Mouse (Mus musculus) fat pad, adult 2 months (tissue): Measurements from ENCODE around the gene Fam214b.

Experiments used
- DNase-seq: peaks from one replicate; pipeline ENCODE4 v3.0.0-alpha.2; 2011; ENCODE audit warnings: low read depth, low spot score; ENCODE audit errors: extremely low read depth

Gene Fam214b

GRCm38 (mm10) chr4:43045659-43046302 lies at the start of gene Fam214b:
TSS of gene Fam214b (minus strand) at chr4:43046220.
- peak; percentile 73 for DNase-seq

DNA sequence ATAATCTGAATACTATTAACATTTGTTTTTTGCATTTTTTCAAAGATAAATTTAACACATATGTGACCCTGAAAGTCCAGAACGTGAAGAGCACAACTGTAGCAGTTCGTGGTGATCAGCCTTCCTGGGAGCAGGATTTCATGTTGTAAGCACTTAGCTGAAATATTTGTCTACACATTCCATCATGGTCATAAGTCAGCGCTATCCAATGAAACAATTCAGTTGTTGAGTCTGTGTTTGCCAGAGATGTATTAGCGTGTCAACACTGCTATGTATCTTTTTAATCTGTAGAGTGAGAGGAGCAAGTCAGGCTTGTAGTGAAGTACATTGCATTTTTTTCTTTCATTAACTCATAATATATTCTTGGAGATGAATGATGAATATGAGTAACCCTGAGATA lies 45.2 kb upstream of the Fam214b start:
- DNase-seq: no peak

GRCm38 (mm10) chr4:43089950-43090349 lies 43.9 kb upstream of the Fam214b start:
- no peak for DNase-seq

- DNase-seq: no peak
These were observed 36.4 kb upstream of the Fam214b start for GRCm38 (mm10) chr4:43082458-43082857.

DNA sequence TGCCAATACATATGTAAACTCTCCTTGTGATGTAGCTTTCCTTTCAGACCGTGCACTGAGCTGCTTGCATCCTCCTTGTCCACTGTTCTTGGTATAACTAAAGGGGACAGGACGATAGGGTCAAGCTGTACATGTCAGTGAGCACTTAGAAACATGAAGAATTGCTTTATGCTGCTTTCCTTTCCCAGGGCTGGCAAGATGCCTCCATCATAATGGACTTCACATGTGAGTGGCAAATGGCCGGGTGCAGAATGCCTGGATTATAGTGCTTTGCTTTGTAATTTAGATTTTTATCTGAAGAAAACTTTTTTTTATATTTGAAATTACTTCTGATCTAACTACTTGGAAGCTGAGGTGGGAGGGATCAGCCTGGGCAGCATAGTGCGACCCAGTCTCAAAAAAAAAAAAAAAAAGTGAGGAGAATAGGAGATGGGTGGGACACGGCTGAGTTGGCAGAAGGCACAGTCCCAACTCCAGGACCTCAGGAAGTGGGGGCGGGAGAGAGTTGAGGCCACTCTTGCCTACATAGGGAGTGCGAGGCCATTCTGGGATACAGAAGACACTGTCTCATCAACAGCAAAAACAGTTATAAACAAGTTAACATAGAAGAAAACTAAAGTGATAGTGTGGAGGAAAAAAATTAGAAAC lies 32.2 kb upstream of the Fam214b start:
- DNase-seq: no peak

DNA sequence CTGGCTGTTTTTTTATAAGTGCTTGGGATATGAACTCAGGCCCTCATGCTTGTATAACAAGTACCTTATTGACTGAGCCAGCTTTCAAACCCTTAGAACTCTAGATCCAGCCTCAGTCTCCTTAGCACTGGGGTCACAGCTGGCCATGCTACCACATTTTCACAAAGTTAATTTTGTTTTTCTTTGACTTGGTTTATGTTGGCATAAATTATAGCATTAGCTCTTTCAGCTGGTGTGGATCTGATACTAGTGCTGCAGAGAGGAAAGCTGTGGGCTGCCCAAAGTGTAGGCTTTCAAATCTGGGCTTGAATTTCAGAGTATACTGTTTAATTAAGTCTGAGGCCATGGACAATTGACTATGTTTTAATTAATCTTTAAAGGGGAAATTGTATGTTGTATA lies 28.9 kb upstream of the Fam214b start:
- no peak for DNase-seq

DNA sequence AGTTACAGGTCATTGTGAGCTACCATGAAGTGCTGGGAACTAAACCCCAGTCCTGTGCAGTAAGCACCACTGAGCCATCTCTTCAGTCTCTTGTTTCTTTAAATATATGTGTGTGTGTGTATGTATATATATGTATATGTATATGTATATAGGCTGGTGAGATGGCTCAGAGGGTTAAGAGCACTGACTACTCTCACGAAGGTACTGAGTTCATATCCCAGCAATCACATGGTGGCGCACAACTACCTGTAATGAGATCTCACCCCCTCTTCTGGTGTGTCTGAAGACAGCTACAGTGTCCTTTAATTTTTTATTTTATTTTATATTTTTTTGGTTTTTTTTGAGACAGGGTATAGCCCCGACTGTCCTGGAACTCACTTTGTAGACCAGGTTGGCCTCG lies 19.5 kb upstream of the Fam214b start:
- DNase-seq: no peak

DNA sequence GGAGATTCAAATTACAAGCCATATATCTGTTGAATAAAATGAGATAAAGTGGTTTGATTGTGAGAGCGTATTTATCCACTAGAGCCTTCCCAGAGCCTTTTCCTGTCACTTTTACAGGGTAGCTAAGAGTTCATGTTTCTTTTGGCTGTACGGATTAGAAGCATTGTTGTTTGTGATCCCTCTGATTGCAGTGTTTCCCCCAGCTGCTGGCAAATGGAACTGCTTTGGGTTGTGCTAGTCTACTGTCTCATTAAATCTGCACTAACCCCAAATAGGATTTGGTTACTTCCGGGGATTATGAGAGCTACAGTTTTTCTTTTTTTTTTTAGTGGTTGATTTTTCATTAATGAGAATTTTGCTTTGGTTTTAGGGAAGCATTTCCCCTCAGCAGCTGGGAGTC lies 14.3 kb upstream of the Fam214b start:
- no peak for DNase-seq

GRCm38 (mm10) chr4:43059697-43060096 lies 13.7 kb upstream of the Fam214b start:
- no peak for DNase-seq

DNA sequence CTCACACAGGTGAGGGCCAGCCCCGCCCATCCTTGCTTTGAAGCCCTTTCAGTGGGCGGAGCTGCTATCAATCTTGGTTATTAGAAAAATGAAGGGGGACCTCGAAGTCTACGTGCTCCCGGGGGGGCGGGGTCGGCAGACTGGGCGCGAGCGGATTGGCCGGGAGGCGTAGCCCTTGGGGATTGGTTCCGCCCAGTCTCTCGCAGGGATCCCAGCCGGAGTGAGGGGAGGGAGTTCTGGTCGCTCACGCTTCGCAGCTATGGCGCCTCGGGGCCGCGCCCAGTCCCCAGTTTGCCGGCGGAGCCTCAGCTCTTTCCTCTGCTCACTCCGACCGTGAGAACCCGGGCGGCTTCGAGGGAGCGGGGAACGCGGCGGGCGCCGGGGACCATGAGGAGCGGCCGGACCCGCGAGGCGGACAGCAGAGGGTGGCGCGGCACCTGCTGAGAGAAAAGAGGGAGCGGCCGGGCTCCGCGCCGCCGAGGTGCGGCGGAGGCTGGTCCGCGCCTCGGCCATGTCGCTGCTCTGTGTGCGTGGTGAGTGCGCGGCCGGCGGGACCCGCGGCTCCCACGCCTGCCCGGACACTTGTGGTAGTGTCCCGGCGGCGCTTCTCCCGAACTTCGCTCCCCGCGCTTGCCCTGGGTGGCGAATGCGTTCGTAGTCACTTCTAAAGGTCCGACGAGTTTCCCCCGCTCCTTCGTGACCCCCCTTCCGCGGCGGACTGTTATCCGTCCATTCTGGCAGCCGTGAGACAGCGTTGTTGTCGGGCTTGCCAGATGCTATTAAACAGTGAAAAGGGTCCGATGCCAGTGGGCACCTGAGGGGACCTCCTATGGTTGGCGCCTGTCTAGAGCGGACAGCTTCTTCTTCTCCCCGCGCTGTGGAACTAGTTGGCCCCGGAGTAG lies 13.0 kb upstream of the Fam214b start, which contains the start of gene Unc13b:
Gene Unc13b (plus strand): TSS at position 201 of the 902 bp plus-strand sequence.
- DNase-seq: peak; percentile 77

GRCm38 (mm10) chr4:43058392-43058752 lies 12.4 kb upstream of the Fam214b start:
- DNase-seq: no peak

DNA sequence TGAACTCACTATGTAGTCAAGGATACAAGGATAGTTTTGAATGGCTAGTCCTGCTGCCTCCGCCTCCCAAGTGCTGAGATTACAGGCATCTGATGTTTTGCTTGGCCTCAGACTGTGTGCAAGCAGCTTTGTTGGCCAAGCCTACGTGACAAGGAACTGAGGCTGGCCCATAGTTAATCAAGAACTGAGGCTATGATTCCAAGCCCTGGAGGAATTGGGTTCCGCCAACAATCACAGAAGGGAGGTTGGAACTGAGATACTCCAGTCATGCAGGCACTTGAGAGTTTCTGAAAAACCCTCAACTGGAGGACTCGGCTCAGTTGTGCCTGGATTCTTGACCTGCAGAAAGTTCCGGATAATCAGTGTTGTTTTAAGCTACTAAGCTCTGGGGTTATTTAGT lies 11.6 kb upstream of the Fam214b start:
- peak; percentile 96 for DNase-seq

DNA sequence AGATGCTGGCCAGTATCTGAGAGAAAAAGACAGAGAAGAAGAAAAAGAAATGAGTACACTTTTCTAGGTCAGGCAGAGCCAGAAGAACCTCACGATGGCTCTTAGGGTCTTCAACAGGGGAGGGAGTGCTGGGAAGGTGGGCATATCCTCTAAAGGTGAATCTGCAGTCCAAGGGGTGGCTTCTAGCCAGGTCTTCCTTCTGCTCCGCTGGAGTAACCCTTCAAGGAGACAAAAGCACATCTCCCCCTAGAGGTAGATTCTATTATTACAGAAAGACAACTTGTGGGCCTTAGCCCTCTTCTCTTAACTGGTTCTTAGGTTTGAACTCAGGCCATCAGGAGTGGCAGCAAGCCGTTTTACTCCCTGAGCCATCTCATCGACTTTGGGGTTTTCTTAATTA lies 6.6 kb upstream of the Fam214b start:
- DNase-seq: no peak

DNA sequence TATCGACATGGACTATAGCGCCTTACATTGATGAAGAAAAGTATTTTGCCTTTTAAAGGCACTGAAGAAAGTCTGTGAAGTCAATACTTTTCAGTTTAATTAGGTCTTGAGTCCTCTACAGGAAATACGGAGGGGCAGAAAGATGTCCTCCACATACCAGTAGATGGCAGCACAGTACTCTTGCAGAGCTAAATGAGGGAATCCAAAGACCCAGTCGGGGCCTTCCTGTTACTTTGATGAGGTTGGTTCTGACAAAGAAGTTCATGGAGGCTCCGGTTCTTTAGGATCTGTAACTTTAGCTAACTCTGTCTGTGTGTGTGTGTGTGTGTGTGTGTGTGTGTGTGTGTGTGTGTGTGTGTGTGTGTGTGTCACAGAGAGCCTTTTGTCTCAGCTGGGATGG lies 1.2 kb upstream of the Fam214b start:
- DNase-seq: no peak

- DNase-seq: no peak
These were observed 587 bp upstream of the Fam214b start for GRCm38 (mm10) chr4:43046607-43047006.

DNA sequence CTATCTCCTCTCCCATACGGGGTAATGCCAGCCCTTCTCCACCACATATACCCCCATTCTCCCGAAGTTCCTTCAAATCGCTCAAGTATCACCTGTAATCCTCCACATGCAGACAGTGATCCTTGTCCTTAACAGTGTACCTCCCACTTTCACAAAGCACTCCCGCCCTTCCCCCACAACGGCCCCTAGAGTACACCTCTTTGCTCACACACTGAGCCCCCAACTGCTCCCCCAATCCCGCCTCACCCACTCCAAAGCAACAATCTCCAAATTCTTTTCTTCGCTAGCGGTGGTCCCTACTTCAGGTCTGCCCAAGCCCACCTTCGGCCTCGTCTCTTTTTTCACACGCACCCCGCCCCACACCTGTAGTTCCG lies 748 bp downstream of the Fam214b start:
- no peak for DNase-seq

- no peak for DNase-seq
These were observed 1.3 kb downstream of the Fam214b start for GRCm38 (mm10) chr4:43044673-43045072.

DNA sequence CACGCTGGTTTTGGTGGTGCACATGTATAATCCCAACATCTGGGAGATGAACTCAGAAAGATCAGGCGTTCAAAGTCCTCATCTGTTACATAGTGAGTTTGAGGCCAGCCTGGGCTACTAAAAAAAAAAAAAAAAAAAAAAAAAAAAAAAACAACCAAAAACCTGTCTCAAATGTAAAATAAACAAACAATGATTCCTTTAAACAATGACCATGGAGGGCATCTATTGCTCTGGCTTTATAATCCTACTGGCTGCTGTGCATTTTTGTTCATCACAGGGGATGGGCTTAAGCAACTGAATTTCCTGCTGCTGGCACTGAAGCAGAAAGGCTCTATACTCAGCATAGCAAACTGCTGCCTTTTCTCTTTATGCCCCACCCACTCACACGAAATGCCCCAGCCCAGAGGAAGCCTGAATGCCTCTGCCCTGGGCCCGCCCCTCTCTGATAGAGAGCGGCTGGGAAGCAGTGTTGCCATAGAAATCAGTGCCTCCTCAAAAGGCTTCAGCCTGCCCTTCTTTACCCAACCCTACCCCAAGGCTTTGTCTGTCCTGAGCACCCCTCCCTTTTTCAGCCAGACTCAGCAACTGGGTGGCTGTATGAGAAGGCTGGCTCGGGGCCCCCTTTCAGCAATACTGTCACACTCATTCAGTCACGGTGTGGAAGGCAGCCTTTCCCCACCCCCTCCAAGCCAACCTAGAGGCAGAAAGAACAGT lies 2.2 kb downstream of the Fam214b start:
- DNase-seq: no peak

DNA sequence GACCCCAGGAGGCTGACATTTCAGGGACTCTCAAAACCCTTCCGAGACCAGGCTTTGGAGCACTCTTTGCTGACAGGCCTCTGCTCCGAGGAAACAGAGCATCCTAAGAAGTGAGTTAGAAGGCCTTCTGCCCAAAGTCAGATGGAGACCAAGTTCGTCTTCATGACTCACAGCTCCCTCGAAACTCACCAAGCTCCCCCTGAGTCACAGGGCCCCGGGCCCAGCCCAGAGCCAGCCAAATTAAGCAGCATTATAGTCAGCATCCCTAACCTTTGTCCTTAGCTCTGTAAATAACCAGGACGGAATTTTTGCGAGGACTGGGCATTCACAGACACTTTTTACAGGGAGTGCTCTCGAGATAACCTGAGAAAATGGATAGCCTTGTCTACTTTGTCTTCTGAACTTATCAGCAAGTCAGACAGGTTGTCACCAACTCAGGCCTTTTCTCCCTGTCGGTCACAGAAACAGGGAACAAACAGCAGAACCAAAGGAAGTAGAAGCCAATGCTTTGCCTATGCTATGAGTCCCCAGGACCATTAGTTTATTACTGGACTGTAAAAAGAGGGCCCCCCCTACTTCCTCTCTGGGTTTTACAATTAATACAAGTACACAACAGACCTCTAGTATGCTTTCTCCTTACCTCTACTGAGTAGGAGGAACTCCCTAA lies 5.0 kb downstream of the Fam214b start:
- DNase-seq: no peak

GRCm38 (mm10) chr4:43040114-43040572 lies 5.9 kb downstream of the Fam214b start:
- peak; percentile 89 for DNase-seq

GRCm38 (mm10) chr4:43039609-43040008 lies 6.4 kb downstream of the Fam214b start:
- DNase-seq: no peak
